Mouse (Mus musculus) lung, adult 2 months (tissue): ENCODE data around the gene Slc25a26.

Experiments used
- CTCF ChIP-seq: fragments of 200-500 bp; IDR thresholded peaks from 2 replicates; pipeline ENCODE4 v1.5.1; 2011; ENCODE audit warnings: mild to moderate bottlenecking, low read length, control low read depth; ENCODE audit not compliant: insufficient read depth
- POLR2A ChIP-seq: fragments of 200-500 bp; IDR thresholded peaks from 2 replicates; pipeline ENCODE4 v1.6.1; 2011; ENCODE audit warnings: low read depth, mild to moderate bottlenecking, control low read depth, low read length, borderline replicate concordance; ENCODE audit errors: extremely low read depth

DNA sequence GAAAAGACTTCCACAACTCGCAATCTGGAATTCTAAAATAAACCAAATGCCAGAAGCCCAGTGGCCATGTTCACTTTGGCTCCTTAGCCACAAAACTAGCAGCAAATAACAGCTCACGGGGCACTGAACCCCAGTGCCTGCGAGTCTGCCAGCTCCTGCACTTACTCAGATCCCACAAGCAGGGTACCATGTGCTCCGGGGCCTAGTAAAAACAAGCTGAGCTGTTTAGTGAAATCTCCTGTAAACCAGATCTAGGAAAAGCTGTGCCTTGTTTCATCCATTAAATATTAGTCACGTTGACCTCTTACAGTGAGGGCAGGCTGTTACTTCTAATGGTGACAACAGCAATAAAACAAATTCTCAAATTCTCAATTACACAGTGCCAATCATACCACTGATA lies 118.5 kb downstream of the Slc25a26 start:
- TF ChIP-seq POLR2A (no peak), CTCF (no peak)
